Mouse (Mus musculus) telencephalon, adult 2 months (tissue): Measurements from ENCODE around the gene Rcor2.

Experiments
- DNase-seq: peaks from one replicate; pipeline ENCODE4 v3.0.0-alpha.2; 2011; ENCODE audit warnings: low read depth, low spot score

Gene Rcor2

DNA sequence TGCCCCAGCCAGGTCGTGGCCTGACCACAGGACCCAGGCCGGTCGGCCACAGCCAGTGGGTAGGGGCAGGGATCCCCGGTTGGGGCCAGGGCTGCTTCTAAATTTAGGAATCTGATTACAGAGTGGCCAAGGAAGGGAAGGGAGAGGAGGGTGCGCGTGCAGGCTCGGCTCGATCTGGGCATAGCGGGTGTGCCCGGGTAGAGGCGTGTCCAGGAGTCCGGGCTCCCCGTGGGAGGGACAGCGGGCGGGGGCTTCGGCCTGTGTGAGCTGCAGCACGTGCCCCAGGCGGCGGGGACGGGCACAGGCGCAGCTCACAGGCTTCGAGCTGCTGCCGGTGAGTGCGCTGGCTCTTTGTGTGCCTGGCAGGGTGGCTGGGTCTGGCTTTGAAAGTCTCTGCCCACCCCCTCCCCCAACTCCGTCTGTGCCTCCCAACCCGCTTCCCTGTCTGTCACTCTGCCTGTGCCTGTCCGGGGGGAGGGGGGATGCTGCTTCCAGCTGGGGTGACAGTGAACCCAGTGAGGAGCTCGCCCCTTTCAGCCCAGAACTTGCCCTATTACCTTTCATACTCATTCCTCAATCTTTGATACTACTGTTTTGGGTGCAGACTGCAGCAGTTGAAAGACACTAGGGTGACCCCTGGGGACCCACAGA lies at the start of gene Rcor2:
Gene Rcor2 (plus strand): TSS at position 235 of the 651 bp plus-strand sequence.
- DNase-seq, result no peak

DNA sequence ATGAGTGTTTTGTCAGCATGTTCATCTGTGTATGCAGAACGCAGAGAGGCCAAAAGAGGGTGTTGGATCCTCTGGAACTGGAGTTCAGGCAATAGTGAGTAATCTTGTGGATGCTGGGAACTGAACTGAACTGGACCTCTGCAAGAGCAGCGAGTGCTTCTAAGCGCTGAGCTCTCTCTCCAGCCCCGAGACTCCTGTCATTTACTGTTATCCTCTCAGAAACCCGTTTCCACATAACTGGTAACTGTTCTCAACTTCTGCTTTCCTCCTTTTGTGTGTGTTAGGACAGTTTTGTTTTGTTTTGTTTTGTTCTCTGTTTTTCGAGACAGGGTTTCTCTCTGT lies 49.2 kb upstream of the Rcor2 start:
- DNase-seq, result no peak

DNA sequence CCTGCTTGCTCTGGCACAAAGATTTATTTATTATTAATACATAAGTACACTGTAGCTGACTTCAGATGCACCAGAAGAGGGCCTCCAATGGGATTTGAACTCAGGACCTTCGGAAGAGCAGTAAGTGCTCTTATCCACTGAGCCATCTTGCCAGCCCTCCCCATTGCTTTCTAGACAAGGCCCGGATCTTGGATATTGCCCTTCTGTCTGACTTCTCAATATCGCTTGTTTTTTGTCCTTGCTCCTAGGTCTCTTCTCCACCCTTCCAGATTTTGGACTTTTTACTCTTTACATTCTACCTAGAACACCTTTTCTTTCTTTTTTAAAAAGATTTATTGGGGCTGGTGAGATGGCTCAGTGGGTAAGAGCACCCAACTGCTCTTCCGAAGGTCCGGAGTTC lies 48.4 kb upstream of the Rcor2 start:
- DNase-seq, result no peak

DNA sequence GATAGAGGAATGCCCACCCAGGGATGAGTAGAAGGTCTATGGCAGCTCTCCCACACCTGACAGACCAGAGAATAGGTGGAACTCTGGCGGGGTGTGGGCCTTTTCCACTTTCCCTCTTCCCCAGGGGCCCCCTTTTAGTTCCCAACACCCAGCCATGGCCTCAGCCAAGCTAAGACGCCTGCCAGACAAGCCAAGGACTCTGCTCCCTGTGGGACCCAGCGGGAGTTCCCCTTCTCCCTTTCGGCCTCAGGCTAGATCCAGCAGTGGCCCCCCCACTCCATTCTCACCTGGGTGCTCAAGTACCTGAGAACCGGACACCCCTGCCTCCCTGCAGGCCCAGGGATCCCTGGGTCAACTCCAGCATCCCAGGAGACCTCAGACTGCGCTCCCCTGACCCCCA lies 44.9 kb upstream of the Rcor2 start:
- DNase-seq, result no peak

DNA sequence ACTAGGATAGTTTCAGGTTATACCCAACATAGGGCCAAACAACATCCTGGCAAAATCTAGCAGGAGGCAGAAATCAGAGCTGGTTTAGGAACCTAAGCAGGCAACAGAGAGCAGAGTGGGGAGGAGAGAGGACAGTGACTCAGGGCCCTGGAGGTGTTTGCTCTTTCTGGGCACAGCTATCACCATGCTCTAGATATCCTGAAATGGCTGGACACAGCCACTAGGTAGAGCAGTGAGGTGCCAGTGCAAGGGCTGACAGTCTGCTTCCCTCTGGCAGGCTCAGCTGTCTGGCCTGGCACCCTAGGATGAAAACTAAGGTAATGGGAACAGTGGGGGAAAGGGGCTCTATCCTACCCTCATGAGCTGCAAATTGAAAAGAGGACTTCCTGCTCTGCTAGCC lies 43.6 kb upstream of the Rcor2 start:
- DNase-seq, result no peak

DNA sequence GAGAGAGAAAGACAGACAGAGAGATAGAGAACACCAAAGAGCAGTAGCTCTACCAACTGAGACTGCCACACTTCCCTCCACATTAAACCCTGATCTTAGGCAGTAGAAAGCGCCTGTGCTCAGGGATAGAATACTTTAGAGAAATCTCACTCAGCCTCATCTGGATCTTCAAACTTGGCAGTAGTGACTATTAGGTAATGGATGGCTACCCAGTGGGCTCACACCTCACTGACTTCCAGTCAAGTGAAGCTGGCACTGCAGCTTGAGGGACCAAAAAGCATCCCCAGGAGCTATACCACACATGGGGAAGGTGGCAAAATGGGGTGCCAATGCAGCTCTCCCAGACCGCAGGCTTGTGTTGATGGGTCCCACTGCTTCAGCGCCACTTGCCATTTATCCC lies 42.9 kb upstream of the Rcor2 start:
- no peak for DNase-seq

DNA sequence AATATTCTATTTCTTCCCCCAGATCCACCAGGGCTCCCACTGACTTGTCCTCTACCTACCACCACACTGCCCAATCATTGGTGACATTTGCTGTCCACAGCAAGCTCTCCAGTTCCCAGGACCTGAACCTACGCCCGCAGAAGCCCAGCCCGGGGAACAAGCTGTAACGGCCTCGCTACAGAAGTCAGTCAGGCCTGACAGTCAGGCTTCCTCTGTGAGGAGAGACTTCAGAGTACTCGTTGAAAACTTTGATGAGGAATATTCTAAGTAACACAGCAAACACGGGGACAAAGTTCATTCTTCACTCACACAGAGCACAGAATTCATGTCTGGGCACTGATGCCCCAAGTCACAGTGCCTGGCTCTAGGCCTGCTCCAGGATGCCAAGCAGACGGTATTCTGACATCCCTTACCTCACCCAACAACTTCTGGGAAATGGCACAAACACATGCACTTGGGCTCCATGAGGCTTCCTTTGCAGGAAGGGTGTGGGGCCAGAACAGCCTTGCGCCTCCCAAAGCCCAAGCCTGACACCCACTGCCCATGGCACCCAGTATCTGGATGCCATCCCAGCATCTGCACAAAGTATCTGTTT lies 41.9 kb upstream of the Rcor2 start:
- DNase-seq, result no peak

DNA sequence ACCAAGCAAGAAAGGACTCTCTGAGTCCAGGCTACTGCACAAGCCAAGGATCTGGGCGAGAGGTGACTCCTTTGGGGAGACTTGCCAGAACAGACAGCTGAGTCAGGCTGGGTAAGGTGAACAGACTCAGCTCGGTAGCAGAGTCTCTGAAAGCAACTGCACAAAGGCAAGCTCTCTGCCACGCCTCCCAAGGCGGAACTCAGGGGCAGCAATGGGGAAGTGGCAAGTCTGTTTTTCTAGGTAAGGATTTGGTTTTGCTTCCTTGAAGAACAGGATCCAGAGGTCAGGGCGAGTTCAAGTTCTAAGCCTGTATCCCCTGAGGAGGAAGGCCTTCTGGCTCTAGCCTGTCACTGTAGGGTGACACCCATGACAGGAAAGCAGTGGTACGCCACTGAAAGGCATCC lies 40.6 kb upstream of the Rcor2 start:
- DNase-seq, result no peak

DNA sequence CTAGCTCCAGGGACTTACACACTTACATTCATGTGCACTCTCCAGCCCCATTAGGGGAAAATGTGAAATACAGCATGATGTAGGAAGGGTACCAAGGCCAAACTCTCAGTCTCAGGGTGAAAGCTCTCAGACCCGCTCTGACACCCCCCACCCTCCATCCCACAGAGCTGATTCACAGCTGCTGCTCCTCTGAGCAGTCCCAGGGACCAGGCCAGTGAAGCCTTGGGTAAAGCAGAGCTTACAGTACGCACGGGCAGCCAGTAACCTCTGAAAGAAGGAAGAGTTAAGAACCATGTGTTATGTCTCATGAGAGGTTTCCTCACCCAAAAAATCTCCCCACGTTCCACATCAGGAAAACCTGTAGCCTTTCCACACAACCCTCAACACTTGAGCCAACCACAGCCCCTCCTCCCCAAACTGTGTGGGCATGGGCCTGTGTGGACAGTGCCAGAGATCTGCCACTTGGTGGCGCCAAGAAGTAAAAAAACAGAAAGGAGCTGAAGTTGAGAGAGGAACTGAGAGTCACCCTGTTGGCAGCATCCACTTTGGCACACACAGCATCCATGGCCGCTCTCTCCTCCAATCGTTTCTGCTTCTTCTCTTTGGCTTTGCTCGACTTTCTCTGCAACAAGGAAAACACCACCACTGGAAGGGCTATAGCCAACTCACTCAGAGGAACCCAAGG lies 32.4 kb upstream of the Rcor2 start:
- DNase-seq, result peak; percentile 68

DNA sequence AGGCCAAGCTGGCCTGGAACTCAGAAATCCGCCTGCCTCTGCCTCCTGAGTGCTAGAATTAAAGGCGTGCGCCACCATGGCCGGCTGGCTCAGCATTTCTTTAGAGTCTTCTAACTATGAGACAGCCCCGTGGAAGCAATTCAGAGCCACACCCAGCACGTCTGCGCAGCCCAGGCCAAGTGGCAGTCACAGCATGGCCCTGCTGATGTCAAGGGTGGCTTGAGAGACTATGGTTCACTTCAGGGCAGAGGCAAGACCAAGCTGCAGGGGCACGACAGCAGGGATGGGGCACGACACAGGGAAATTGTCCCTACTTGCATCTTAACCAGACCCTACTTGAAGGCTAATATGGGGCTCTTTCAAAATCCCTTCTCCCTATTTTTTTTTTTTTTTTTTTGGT lies 31.7 kb upstream of the Rcor2 start:
- no peak for DNase-seq

DNA sequence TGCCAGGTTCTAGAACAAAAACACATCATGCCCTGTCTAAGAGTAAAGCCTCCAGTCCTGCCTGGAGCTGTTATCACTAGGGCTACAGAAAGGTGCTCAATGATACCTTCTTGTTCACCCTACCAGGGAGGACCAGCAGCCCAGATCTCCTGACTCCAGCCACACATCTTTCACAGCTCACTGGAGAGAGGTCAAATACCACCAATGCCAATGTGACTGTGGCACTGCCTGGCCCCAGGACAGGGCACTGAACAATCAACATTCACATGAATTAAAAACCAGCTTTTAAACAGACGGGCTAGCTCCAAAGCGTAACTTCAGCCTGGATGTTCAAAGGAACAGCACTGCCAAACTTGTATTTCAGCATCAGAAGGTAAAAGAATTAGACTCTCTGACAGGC lies 31.1 kb upstream of the Rcor2 start:
- no peak for DNase-seq

DNA sequence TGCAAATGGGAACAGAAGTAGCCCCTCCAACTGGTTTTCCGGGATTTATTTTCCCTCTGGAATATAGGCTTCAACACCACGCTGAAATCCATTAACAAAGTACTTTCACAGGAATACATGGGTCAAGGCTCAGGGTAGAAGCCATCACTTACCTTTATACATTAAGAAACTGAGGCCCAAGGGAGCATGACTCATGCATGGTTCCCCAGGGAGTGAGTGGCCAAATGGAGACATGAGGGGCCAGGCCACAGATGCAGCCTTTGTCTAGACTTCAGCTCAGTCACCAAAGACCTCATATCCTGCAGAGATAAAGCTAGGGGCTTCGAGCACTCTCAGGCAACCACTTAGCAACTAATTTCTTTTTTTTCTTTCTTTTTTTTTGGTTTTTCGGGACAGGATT lies 30.4 kb upstream of the Rcor2 start:
- DNase-seq, result no peak

DNA sequence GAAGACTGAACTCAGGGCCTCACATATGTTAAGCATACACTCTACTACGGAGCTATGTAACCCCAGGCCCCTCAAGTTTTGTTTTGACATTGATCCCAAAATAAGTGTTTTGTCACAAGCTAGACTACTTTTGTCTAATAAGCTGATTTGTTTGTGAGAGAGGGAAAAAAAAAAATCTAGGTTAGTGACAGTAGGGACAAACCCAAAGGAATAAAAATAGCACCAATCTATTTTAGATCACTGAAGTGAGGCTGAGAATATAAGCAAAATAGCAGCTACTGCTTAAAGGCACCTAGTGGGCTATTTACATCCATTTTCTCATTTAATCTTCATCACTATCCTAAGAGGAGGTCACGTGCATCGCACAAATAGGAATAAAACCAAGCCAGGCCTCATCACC lies 27.6 kb upstream of the Rcor2 start:
- DNase-seq, result no peak

DNA sequence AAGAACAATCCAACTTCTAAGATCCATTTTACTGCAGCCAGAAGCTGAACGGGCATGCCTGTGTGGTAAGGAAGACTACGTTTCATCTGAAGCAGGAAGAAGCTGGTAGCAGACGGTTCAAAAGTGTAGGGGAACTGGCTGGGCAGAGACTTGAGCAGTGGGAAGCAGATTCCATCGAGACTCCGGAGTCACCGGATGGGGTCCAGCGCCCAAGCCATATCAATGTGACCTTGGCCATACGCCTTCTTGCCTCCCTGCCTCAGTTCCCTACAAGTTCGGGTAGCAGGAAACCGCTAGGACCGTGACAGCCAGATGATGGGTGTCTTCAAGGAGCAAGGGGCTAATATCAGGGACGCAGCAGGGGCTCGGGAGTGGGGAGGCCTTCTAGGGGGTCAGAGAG lies 26.8 kb upstream of the Rcor2 start:
- DNase-seq, result no peak

DNA sequence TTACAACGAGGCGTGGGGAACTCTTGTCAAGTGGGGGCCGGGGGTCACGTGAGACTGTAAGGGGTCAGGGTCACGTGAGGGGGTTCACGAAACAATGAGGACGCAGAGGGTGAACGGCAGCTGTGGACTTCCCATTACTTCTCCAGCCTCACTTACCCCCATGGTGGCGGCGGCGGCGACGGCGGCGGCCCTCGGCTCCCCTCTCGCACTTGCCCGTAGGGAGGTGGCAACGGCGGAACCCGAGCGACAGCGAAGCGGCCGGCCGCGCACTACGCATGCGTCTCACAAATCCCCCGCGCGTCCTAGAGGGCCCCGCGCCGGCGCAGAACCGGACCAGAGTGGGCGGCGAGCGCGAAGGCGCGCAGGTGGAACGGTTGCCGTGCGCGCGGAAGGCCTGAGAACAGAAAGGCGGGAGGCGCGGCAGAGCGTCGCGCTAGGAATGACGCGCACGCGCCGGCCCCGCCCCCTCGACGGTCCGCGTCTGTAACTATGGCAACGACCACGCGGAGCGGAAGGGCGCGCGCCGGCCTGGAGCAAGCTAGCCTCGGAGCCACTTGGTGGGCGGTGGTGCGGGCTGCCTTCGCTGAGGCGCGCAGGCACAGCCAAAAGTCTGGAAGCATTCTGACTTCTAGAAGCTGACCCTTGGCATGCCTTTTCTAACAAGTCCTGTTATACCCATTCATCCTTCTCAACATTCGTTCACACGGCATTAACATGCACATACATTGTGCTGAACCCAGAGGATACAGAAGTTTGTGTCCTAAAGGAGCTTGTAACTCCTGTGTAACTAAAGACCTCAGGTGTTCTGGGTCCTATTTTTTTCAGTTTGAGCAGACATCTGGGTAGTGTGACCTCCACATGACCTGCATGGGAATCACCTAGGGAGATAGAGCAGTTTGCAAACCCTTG lies 26.1 kb upstream of the Rcor2 start, which contains the start of gene Naa40:
Gene Naa40 (minus strand): TSS at position 402 of the 909 bp plus-strand sequence.
- DNase-seq, result peak; percentile 87

DNA sequence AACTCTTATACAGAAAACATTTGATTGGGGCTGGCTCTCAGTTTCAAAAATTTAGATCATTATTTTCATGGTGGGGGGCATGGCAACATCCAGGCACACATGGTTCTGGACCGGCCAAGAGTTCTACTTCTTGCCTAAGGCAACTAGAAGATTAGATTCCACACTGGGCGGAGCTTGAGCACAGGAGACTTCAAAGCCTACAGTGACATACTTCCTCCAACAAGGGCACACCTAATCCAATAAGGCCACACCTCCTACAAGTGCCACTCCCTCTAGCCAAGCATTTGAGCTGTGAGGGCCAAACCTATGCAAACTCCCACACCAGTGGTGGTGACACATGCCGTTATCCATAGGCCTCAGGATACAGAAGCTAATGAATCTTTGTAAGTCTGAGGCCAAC lies 21.1 kb upstream of the Rcor2 start:
- DNase-seq, result no peak

DNA sequence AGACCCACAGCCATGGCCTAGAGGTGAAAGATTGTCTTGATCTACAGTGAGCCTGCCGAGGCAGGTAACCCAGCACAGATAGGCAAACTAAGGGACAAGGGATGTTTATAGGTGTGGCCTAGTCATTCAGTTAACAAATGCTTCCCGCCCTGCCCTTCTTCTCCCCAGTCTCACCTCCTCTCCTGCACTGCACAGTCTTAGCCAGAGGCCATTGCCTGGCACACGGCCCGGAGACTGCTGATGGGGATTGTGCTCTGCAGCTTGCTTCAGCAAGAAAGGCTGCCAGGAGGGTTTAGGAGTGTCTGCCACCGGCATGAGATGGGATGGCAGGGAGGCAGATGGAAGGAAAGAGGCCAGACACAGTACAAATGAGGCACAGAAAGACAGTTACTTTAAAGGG lies 9.2 kb upstream of the Rcor2 start:
- no peak for DNase-seq

DNA sequence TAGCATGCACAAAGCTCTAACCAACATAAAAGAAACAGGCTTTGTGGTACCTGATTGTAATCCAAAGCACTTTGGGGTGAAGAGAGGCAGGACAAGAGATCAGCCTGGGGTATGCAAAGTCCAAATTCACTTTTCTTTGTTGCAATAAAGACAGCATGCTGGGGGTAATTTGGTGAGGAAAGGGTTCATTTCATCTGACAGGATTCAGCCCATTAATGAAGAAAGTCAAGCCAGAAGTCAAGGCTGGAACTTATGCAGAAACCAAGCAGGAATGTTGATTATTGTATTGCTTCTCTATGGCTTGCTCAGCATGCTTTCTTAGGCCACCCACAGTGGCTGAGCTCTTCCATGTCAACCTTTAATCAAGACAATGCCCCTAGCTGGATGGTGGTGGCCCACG lies 5.6 kb upstream of the Rcor2 start:
- no peak for DNase-seq

DNA sequence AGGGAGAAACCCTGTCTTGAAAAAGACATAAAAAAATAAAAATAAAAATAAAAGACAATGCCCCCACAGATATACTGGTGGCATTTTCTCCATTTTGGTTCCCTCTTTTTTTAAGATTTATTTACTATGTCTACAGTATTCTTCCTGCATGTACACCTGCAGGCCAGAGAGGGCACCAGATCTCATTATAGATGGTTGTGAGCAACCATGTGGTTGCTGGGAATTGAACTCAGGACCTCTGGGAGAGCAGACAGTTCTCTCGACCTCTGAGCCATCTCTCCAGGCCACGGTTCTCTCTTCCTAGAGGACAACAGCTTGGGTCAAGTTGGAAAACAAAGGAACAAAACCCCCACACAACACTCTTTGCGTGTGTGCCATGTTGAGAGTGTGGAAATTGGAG lies 5.2 kb upstream of the Rcor2 start:
- DNase-seq, result no peak

DNA sequence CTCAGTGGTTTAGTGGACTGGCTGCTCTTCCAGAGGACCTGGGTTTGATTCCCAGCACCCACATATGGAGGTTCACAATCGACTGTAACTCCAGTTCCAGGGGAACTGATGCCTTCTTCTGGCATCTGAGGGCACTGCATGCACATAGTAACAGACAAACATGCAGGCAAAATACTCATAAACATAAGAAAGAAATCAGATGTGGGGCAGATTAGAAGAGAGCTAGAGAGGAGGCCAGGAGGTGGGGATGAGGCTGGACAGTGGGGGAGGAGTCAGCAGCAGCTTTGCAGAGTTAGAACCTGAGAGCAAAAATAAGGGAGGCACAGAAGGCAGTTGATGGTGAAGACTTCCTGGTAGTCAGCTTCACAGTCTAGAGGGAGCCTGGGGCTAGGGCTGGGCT lies 4.5 kb upstream of the Rcor2 start:
- no peak for DNase-seq

DNA sequence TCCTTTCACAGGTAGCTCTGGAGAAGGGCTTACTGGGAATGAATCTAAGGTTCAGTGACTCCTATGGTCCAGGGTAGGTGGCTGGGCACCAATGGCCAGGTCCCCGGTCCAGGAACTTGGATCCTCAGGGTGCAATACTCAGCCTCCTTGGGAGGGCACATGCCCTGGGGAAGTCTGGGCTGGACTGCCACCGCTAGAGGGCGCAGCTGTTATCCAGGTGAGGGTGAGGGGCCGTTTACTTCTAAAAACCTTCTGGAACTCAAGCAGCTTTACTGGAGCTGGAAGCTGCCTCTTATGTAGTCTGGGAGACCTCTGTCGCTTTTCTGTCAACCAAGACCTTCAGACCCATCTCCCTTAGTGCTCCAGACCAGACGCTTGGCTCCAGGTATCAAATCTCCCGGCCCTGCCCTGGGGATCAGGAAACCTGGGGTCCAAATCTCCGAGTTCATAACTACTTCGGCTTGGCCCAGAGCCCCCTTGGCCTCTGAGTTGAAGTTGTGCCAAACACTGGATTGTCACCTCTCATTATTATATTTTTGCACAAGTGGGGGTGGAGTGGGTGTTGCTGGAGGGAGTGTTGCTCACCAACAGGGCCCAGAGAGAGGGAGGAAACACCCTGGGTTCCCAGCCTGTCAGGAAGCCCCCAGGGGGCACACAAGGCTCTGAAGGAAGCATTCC lies 2.9 kb upstream of the Rcor2 start:
- no peak for DNase-seq
